In the genomic region with DNA sequence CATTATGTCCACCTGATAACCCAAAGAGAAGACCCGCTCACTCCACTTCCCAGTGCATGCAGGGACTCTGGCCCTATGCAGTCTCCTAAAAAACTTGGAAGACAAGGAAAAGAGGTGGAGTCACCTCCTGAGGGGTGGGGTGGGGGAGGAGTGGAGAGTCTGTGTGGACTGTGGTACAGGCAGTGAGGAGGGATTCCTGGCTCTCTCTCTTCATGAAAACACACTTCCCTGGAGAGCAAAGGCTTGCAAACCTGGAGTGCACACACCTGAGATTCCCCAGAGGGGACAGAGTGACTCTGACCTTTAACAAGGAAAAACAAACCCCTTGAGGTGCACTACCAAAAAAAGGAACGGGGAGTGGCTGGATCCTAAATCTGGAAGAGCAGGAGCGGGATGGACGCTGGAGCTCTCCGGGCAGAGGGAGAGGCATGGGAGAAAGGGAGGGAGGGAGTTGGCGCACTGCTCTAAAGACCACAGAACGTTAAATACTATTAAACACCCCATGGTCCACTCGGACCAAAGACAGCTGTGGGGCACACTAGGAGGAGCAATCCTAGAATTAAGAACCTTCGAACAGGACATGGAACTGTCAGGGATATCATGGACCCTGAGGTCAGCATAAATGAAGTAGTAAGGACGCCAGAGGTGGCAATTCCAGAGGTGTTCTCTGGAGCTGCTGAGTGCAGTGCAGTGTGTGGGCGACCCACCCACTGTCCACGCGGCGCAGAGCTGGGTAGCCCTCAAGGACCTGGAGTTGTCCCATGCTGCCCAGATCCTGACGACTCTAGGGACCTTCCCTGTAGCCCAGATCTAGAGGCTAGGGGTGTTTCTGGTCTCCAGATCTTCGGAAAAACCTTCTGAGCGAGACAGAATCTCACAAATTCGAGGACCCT, we compare ENCODE assay signal across 8 mouse cellular contexts. TPM values are rescaled to one million over a fixed set of nuclear protein-coding genes. Genes with fewer than 3 reads are reported as not detected.
A peak's percentile ranks its signal among the peaks of the same experiment; 100 is the strongest.
DNase-seq lines count a peak whose midpoint lies in the region; ATAC-seq and TF ChIP-seq lines count a peak whose summit lies in the region.

No protein-coding gene starts in this region.

- H3K27ac ChIP-seq in testis, adult 2 months (ENCODE audit: control insufficient read depth, insufficient read depth, low read depth, low read length), result no peak overlapping the region
- H3K27ac ChIP-seq in liver, embryonic 16.5 days (ENCODE audit: low read length), result no peak overlapping the region
- H3K27ac ChIP-seq in stomach, embryonic 16.5 days (ENCODE audit: low read length), result peak overlapping the region; percentile 36; the same call in 1 of the 2 replicates

- no peaks in the 10 kb centered on the region for H3K27me3 ChIP-seq in testis, adult 2 months (ENCODE audit: control insufficient read depth, insufficient read depth, low read length)
- H3K27me3 ChIP-seq in liver, embryonic 16.5 days (ENCODE audit: control insufficient read depth, insufficient read depth, low read depth, low read length), result peaks cover 17% of the 10 kb centered on the region
- no peaks in the 10 kb centered on the region for H3K27me3 ChIP-seq in stomach, embryonic 16.5 days (ENCODE audit: control insufficient read depth, insufficient read depth, low read length)

- WGBS in liver, embryonic 16.5 days (ENCODE audit: insufficient replicate concordance), result 7% methylated on average over 18 of the region's 18 CpGs
- 6% methylated on average over 18 of the region's 18 CpGs for WGBS in stomach, embryonic 16.5 days

- no peak for TF ChIP-seq POLR2A in testis, adult 2 months (IDR thresholded peaks at IDR 0.05; ENCODE audit: control insufficient read depth, low read depth, low read length)

- H3K4me3 ChIP-seq in testis, adult 2 months (ENCODE audit: control insufficient read depth, low read depth, low read length), result peak overlapping the region; percentile 54
- H3K4me3 ChIP-seq in liver, embryonic 16.5 days (ENCODE audit: low read depth, low read length), result peak overlapping the region; percentile 57
- H3K4me3 ChIP-seq in stomach, embryonic 16.5 days (replicated peaks; ENCODE audit: low read length), result peak overlapping the region; percentile 77

- H3K9me3 ChIP-seq in liver, embryonic 16.5 days (replicated peaks; ENCODE audit: control insufficient read depth, low read length), result no peaks in the 10 kb centered on the region
- no peaks in the 10 kb centered on the region for H3K9me3 ChIP-seq in stomach, embryonic 16.5 days (replicated peaks; ENCODE audit: control insufficient read depth, low read length)

- peaks cover 19% of the 10 kb centered on the region for H3K4me1 ChIP-seq in testis, adult 2 months (ENCODE audit: control insufficient read depth, insufficient read depth, low read length)
- no peaks in the 10 kb centered on the region for H3K4me1 ChIP-seq in liver, embryonic 16.5 days (ENCODE audit: control insufficient read depth, low read depth, low read length)
- H3K4me1 ChIP-seq in stomach, embryonic 16.5 days (ENCODE audit: control insufficient read depth, insufficient read depth, low read length), result peaks cover 22% of the 10 kb centered on the region

- TF ChIP-seq CTCF in testis, adult 2 months (IDR thresholded peaks at IDR 0.05; ENCODE audit: control insufficient read depth, insufficient read depth, insufficient replicate concordance, low read depth, low read length), result no peak

- peak overlapping the region; percentile 71 for H3K4me2 ChIP-seq in liver, embryonic 16.5 days (ENCODE audit: low read depth, low read length)
- H3K4me2 ChIP-seq in stomach, embryonic 16.5 days (ENCODE audit: low read depth, low read length), result peak overlapping the region; percentile 99

- H3K36me3 ChIP-seq in testis, adult 2 months (ENCODE audit: control insufficient read depth, insufficient read depth, low read length), result no peaks in the 10 kb centered on the region
- H3K36me3 ChIP-seq in liver, embryonic 16.5 days (ENCODE audit: control insufficient read depth, insufficient read depth), result no peaks in the 10 kb centered on the region
- no peaks in the 10 kb centered on the region for H3K36me3 ChIP-seq in stomach, embryonic 16.5 days (ENCODE audit: control insufficient read depth, insufficient read depth, low read length)

- H3K9ac ChIP-seq in liver, embryonic 16.5 days (ENCODE audit: low read depth, low read length), result no peak overlapping the region
- peak overlapping the region; percentile 88 for H3K9ac ChIP-seq in stomach, embryonic 16.5 days (ENCODE audit: low read length)

- DNase-seq in CD4-positive, CD25-positive, alpha-beta regulatory T cell, adult 2 months (ENCODE audit: low read depth, low spot score), result peak; percentile 16
- DNase-seq in testis, postnatal 14 days (ENCODE audit: low spot score), result no peak
- DNase-seq in urinary bladder, adult 2 months (ENCODE audit: low spot score), result no peak
- DNase-seq in embryo, embryonic 10 days (ENCODE audit: low spot score), result no peak

- no peak for ATAC-seq in CD4-positive, CD25-positive, alpha-beta regulatory T cell, adult 4 months
- no peak for ATAC-seq in liver, embryonic 16.5 days (ENCODE audit: low read depth)
- peak; percentile 34; the same call in 1 of the 2 replicates for ATAC-seq in stomach, embryonic 16.5 days (ENCODE audit: insufficient read depth, low FRiP score)

RNA-seq across cellular contexts. Expression of a gene that starts 1.2 kb away (rescaled TPM):
- polyA plus RNA-seq in CD4-positive, CD25-positive, alpha-beta regulatory T cell, adult 4 months (2017; shearing (Covaris generic)), result 1 to 10 TPM; 4.5 to 4.7 TPM
- polyA plus RNA-seq in testis, adult 2 months (2012; rRNA removed), result 13.8 and 14.1 TPM in 2 replicates
- 0.76 and 0.99 TPM in 2 replicates for polyA plus RNA-seq in liver, embryonic 16.5 days (2015; fragmentation: Nextera tagmentation; extraction: Ambion mirVana)
- polyA plus RNA-seq in stomach, embryonic 16.5 days (2015; fragmentation: Nextera tagmentation; extraction: Ambion mirVana), result 11.4 and 11.8 TPM in 2 replicates
- 15.8 and 20.7 TPM in 2 replicates for polyA plus RNA-seq in urinary bladder, adult 2 months (2012; rRNA removed)
